Mouse (Mus musculus): ENCODE results near the gene Drap1.

- no peak for TF ChIP-seq MAFK (IDR thresholded peaks at IDR 0.05; ENCODE audit: insufficient read depth, low read depth, low read length)
- TF ChIP-seq HCFC1 (IDR thresholded peaks at IDR 0.05; ENCODE audit: borderline replicate concordance, insufficient read depth, low read length), result no peak
- TF ChIP-seq ZNF384 (IDR thresholded peaks at IDR 0.05; ENCODE audit: low read depth, low read length), result no peak
Observed at GRCm38 (mm10) chr19:5407133-5407532, 17.6 kb downstream of the Drap1 start.

Measured in ES-E14 (cell line).